Mouse (Mus musculus) adrenal gland, adult (tissue): ENCODE results near the gene Rgl2.
"Not testable (repeated sequence)": the region's sequence is repeated elsewhere in the genome, so short reads cannot be mapped to it uniquely, and the experiment has no call there.

ENCODE experiments used
- DNase-seq, 2 experiments: peaks; one replicate each; pipeline ENCODE4 v3.0.0; 2022 to 2023; ENCODE audit warnings: low spot score in 1 of 2; ENCODE audit not compliant: inconsistent age in 2 of 2

Rgl2 gene

GRCm38 (mm10) chr17:33947430-33948089 lies 18.2 kb downstream of the Rgl2 start:
- no peak for DNase-seq

GRCm38 (mm10) chr17:33948090-33948904 lies 19.0 kb downstream of the Rgl2 start:
- peak in 1 of 2 experiments; percentile 24 for DNase-seq

GRCm38 (mm10) chr17:33948905-33949537 lies 19.7 kb downstream of the Rgl2 start:
- DNase-seq = peak; percentile 68 to 82

- DNase-seq = peak; percentile 25 to 63
Observed at GRCm38 (mm10) chr17:33950131-33950625, 20.8 kb downstream of the Rgl2 start.

- peak; percentile 90 to 93 for DNase-seq
Observed at GRCm38 (mm10) chr17:33951021-33951946, 21.9 kb downstream of the Rgl2 start, which contains the start of gene B3galt4. TSS of gene B3galt4 (minus strand) at chr17:33951488.

GRCm38 (mm10) chr17:33952015-33952414 lies 22.7 kb downstream of the Rgl2 start:
- DNase-seq = not testable (repeated sequence)

- DNase-seq = no peak
Observed at GRCm38 (mm10) chr17:33952879-33953278, 23.5 kb downstream of the Rgl2 start.

GRCm38 (mm10) chr17:33953310-33953709 lies 24.0 kb downstream of the Rgl2 start:
- DNase-seq = peak in 1 of 2 experiments; percentile 24

- peak in 1 of 2 experiments; percentile 35 for DNase-seq
Observed at GRCm38 (mm10) chr17:33953961-33954565, 24.7 kb downstream of the Rgl2 start.

- peak in 1 of 2 experiments; percentile 36 for DNase-seq
Observed at GRCm38 (mm10) chr17:33954646-33955554, 25.6 kb downstream of the Rgl2 start.

- peak; percentile 97 to 99 for DNase-seq
Observed at GRCm38 (mm10) chr17:33955555-33956214, 26.3 kb downstream of the Rgl2 start, which contains the start of the genes Vps52 and Rps18. TSS of gene Vps52 (plus strand) at chr17:33955812. TSS of gene Rps18 (minus strand) at chr17:33956001.

GRCm38 (mm10) chr17:33956336-33956735 lies 27.0 kb downstream of the Rgl2 start:
- no peak for DNase-seq

- peak in 1 of 2 experiments; percentile 22 for DNase-seq
Observed at GRCm38 (mm10) chr17:33957493-33957892, 28.1 kb downstream of the Rgl2 start.

- peak in 1 of 2 experiments; percentile 31 for DNase-seq
Observed at GRCm38 (mm10) chr17:33958451-33958850, 29.1 kb downstream of the Rgl2 start.

- DNase-seq = peak in 1 of 2 experiments; percentile 25
Observed at GRCm38 (mm10) chr17:33959135-33959534, 29.8 kb downstream of the Rgl2 start.

GRCm38 (mm10) chr17:33959948-33960347 lies 30.6 kb downstream of the Rgl2 start:
- peak in 1 of 2 experiments; percentile 20 for DNase-seq

- DNase-seq = no peak
Observed at GRCm38 (mm10) chr17:33962876-33963275, 33.5 kb downstream of the Rgl2 start.
